Mouse (Mus musculus) c-Kit-positive CD71-positive TER-119-positive erythroid progenitor cells, embryonic 14.5 days (primary cell): ENCODE data around the gene Krtap10-4.
"Not testable (repeated sequence)": the region's sequence is repeated elsewhere in the genome, so short reads cannot be mapped to it uniquely, and the experiment has no call there.

Experiments
- DNase-seq: peaks from one replicate; pipeline ENCODE4 v3.0.0-alpha.2; 2013; ENCODE audit warnings: low spot score

The Krtap10-4 gene

DNA sequence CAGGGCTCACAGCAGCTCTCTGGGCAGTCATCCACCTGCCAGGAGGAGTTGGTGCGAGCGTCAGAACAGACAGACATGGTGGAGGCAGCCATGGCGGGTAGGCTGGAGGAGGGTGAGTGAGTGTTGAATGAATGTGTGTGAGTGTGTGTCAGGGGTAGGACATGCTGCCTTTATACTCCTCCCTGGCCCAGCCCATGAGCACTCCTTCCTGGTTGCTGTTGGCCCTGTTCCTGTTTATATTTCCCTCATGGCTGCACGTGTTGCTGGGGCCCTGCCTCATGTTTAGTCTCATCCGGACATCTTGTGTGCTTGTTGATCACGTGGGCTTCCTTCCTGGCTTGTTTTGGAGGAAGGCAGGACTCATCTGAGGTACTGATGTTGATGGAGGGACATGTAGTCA is at the start of gene Krtap10-4:
Gene Krtap10-4 (minus strand): TSS at position 145 of the 400 bp plus-strand sequence.
- DNase-seq, result no peak

DNA sequence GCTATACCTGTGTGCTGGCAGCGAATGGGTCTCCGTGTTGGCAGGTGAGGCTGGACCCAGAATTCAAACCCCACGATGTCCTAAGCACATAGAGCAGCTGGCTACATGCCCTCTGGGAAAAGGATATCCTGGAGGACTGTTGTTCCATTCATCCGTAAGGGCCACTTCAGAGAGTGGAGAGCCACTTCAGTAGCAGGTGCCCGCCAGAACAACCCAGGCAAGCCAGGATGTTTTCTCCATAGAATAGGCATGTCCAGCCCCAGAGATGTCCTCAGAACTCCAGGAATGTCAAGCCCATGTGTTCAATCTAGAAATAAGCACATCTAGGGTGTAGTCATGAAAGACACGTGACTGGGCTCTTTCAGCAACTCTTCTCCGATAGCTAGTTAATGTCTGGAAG is 42.8 kb upstream of the Krtap10-4 start:
- no peak for DNase-seq

DNA sequence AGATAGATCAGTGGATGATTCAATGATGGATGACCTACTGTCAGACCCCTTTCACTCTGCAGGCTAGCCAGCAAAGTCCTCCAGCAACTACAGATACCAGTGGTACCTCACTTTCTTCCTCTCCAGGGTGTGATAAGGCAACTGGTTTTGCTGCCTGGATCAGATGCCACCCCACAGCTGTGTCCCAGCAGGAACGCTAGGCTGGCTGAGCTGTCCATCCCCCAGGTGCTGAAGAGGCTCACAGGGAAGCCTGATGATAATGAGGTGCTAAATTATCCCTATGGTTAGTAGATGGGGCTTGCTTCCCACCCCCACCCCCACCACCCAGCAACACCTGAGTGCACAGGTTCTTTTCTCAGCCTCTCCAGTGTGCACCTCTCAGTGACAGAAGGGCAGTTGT is 40.7 kb upstream of the Krtap10-4 start:
- no peak for DNase-seq

DNA sequence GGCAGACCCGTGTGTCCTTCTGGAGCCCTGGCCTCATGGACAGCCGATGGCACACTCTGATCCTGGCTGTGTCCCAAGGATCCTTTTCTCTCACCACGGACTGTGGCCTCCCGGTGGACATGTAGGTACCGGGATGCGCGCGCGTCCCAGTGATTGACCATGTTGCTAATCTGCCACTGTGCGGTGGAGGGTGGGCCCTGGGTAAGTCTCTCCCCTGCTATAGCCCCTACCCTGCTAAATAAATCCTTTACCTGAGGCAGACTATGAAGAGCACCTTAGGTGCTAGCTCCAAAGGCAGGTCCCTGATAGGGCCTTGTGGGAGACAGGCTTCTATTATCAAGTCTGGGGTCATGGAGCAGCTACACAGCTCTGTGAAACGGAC is 37.9 kb upstream of the Krtap10-4 start:
- no peak for DNase-seq

DNA sequence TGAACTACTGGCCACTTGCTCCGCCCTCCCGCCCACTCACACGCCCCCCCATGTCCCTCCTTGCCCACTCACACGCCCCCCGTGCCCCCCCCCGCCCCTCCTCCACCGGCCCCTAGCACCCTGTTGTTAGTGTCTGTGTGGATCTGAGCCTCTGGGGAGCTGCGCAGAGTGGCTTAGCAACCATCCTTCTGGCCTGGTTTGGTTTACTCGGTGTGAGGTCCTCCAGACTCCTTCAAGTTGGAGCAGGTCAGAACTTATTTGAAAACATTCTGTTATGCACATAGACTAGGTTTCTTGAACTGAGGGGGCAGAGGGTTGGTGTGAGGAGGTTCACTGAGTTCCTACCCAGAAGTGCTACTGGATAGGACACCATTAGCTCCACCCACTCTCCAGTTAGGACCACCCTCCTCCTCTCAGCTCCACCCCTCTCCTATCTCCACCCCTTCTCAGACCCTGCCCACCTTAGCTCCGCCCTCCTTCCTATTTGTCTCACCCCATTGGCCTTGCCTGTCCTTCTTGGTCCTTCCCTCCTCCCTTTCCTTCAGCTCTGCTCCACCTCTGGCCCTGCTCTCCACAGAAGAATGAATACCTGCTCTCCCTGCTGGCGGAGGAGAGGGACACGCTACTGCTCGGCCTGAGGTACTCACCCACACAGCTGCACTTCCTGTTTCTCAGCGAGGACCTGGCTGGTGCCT is 37.3 kb upstream of the Krtap10-4 start:
- peak; percentile 34 for DNase-seq

DNA sequence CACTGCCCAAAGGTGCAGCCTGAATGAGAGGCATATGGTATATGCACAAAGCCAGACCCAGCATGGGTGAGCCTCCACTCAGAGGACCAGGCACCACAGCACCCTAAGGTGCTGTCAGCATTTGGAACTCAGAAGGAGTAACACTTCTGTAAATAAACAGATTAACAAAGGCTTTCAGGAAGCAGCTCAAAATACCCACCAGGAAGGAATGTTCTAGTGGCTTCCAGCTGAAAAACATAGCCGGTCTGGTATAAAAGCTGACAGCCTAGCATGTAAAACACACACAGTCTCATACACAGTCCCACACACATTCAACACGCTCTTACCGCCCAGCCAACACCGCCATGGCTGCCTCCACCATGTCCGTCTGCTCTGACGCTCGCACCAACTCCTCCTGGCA is 34.8 kb upstream of the Krtap10-4 start, which contains the start of gene Gm3285:
Gene Gm3285 (plus strand): TSS at position 301 of the 400 bp plus-strand sequence.
- DNase-seq, result no peak

DNA sequence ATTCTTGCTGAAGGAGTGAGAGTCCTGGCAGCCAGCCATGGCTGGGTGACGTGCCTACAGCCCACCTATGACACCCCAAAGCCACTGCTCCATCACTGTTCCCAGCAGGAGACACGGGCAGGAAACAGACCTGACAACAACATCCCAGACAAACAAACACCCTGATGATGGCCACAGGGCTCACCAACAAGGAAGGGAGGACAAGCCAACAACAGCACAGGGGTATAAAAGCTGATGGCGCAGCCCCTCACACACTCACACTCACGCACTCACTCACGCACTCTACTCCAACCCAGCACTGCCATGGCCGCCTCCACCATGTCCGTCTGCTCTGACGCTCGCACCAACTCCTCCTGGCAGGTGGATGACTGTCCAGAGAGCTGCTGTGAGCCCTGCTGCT is 25.7 kb upstream of the Krtap10-4 start, which contains the start of gene Gm10318:
Gene Gm10318 (plus strand): TSS at position 301 of the 400 bp plus-strand sequence.
- no peak for DNase-seq

DNA sequence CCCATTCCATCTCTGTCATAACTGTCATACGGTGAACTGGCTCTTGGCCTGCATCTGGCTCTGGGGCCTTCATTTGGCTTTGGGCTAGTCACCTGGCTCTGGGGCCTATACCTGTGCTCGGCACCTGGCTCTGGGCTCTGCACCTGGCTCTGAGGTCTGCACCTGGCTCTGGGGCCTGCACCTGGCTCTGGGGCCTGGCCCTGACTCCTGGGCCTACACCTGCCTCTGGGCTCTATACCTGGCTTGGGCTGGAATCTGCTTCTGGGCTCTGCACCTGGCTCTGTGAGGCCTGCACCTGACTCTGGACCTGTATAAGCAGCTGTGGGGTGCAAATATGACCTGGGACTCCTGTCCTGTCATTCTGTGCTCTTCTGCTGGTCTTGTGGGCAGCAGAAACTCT is 20.6 kb upstream of the Krtap10-4 start:
- DNase-seq, result no peak

DNA sequence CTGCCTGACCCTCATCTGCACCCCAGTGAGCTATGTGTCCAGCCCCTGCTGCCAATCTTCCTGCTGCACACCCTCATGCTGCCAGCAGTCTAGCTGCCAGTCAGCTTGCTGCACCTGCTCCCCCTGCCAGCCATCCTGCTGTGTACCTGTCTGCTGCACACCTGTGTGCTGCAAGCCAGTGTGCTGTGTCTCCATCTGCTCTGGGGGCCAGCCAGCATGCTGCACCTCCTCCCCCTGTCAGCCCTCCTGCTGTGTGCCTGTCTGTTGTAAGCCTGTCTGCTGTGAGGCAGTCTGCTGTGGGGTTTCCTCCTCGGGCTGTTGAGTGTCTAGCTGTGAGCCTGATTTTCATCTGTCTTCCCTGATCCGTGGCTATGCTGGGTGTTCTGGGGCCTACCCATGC is 20.1 kb upstream of the Krtap10-4 start:
- no peak for DNase-seq

DNA sequence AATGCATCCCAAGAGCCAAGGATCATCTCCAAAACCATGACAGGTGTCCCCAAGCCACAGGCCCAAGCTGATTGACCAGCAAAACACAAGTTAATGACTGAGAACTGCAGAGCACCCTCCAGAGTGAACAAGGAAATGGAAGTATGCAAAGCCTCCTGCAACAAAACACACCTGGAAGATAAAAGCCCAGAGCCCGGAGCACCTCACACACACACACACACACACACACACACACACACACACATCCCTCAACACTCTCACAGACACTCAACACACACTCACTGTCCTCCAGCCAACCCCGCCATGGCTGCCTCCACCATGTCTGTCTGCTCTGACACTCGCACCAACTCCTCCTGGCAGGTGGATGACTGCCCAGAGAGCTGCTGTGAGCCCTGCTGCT is 19.6 kb upstream of the Krtap10-4 start, which contains the start of gene Gm36176:
Gene Gm36176 (plus strand): TSS at position 301 of the 400 bp plus-strand sequence.
- DNase-seq, result no peak

DNA sequence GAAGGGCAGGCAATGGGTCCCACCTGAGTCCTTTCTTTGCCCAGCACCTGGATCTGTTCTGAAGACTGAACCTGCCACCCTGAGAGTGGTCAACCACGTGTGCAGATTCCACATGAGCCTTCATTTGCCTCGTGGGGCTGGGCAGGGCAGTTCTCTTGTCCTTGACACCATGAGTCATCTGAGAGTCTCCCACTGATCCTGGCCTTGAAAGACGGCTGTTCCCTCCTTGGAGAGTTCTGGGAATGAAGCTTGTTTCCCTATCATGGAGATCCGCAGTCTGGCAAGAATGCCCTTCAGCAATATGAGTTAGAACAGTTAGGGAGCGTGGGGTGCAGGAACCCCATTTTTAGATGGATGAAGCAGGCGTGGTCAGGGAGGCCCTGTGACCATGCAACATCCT is 12.1 kb upstream of the Krtap10-4 start:
- no peak for DNase-seq

DNA sequence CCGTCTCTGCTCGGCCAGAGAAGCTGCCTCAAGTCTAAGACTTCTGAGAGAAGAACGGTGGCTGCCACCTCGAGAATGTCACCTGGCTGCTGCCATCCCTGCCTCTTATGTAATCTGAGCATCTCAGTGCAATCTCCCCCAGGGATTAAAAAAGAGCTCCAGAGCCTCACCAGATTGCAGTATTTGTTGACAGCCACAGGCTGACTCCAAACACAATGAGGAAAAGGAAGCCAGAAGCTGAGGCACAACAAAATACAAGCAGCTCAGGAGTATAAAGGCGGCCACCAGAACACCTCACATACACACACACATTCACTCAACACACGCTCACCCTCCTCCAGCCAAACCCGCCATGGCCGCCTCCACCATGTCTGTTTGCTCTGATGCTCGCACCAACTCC is 8.8 kb upstream of the Krtap10-4 start, which contains the start of gene Krtap10-10:
Gene Krtap10-10 (plus strand): TSS at position 301 of the 400 bp plus-strand sequence.
- DNase-seq, result no peak

DNA sequence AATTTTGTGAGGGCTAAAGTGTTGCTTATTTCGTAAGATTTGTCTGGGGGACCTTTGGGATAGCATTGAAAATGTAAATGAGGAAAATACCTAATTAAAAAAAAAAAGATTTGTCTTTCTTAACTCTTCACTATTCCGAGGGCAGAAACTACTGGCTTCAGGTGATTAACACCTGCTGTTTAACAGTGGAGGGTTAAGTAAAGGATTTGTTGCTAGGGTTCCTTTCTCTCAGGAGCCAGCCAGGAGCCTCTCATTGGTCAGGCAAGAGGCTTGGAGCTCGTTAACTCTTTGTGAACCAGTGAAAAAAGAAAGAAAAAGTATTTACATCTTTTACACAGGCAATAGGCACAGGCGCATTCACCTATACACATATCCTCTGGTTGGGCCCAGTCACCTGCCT is 7.7 kb downstream of the Krtap10-4 start:
- DNase-seq, result no peak

DNA sequence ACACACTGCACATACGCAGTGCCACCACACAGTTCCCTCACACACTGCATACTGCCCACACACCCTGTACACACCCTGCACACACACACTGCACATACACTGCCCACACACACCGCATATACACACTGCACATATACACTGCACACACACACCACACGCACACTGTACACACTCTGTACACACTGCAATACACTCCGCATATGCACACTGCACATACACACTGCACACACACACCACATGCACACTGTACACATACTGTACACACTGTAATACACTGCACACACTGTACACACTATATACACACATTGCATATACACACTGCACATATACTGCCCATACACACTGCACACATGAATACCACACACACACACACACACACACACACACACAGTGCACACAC is 8.4 kb downstream of the Krtap10-4 start:
- DNase-seq, result no peak

DNA sequence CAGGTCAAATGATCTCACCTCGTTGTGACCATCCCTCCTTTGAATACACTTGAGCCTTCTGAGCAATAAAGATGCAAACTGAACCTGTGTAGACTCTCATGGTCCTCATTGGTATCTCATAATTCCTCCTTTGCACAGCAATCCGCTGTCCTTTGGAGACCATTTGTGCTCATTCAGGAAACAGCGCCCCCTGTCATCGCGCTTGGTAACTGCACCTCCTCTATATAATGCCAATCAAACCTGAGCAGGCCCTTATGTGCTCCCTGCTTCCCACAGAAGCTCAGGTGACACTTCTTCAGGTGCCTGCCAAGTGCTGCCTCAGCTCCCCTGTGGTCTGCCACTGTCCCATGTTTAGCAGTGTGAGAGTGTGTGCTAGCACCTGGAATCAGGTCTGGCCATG is 11.4 kb downstream of the Krtap10-4 start:
- peak; percentile 2 for DNase-seq

DNA sequence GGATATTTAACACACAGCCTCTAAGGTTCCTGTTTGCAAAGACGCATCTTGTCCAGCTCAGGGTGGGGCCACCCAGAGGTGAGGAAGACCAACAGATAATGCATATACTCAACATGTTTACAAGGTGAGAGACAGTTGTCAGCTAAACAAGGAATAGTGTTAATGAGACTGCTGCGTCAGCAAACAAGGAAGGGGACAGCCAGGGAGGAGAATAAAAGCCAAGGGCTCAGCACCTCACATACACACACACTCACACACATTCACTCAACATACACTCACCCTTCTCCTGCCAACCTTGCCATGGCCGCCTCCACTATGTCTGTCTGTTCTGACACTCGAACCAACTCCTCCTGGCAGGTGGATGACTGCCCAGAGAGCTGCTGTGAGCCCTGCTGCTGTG is 12.5 kb downstream of the Krtap10-4 start, which contains the start of gene Gm2696:
Gene Gm2696 (plus strand): TSS at position 301 of the 400 bp plus-strand sequence.
- no peak for DNase-seq

DNA sequence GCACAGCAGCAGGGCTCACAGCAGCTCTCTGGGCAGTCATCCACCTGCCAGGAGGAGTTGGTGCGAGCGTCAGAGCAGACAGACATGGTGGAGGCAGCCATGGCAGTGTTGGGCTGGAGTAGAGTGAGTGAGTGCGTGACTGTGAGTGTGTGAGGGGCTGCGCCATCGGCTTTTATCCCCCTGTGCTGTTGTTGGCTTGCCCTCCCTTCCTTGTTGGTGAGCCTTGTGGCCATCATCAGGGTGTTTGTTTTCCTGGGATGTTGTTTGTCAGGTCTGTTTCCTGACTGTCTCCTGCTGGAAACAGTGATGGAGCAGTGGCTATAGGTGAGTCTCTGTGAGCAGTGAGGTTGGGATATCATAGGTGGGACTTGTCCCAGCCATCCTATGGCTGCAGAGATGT is 15.2 kb downstream of the Krtap10-4 start, which contains the start of gene Gm9507:
Gene Gm9507 (minus strand): TSS at position 101 of the 400 bp plus-strand sequence.
- no peak for DNase-seq

DNA sequence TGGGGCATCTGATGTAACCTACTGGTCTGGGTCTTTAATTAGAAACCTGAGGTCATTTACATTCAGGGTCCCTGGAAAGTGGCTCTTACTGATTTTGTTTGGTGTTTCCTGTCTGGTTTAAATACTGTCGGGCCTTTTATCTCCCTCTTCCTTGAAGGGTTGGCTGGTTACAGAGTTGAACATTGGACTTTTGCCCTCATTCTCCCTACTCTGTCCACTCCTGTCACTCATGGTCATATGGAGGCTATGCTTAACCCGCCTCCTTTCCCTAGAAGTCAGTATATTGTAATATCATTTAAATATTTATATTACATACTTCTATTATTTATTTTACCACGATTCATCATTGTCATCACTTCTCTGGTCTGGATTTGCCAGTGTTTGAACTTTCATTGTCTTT is 22.8 kb downstream of the Krtap10-4 start:
- DNase-seq, result no peak

DNA sequence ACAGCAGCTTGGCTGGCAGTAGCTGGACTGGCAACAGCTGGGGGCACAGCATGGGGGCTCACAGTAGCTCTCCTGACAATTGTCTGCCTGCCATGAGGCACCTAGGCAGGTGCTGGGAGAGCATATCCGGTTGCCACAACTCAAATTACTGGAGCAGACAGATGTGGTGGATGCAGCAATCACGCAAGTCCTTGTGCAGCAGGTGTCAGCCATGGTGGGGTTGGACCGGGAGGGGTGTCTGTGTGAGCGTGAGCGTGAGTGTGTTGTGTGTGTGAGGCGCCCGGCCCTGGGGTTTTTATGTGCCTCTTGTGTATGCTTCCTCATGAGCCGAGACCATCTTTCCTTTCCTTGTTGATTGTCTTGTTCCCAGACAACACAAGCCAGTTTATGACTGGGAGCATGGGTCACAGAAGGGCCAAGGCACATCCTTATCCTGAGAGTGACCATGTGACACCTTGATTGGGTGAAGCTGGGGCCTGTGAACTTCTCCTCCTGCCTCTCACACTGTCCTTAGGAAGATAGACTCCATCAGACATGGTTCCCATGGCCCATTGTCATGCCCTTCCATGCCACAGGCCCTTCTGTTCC is 27.9 kb downstream of the Krtap10-4 start, which contains the start of gene Gm19668:
Gene Gm19668 (minus strand): TSS at position 213 of the 588 bp plus-strand sequence.
- no peak for DNase-seq

DNA sequence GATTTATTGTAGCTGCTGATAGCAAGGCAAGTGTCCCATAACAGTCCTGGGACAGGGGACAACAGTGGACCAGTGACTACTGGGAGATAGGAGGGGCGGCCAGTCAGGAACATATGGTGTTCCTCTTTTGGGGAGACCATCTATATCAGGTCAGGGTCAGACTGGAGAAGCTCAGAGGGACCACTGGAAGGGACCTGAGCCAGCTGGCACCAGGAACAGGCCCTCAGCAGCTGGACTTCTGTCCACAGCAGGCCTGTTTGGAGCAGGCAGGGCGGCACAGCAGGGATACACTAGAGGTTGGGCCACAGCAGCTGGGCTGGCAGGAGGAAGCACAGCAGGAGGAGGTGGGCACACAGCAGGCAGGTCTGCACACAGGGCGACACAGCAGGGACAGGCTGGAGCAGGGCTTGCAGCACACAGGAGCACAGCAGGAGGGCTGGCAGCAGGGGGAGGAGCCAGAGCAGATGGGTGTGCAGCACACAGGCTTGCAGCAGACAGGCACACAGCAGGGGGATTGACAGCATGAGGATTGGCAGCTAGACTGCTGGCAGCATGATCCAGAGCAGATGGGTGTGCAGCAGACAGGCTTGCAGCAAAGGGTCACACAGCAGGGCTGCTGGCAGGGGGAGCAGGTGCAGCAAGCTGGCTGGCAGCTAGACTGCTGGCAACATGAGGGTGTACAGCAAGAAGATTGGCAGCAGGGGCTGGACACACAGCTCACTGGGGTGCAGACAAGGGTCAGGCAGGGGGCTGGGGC is 28.6 kb downstream of the Krtap10-4 start:
- DNase-seq, result not testable (repeated sequence)

DNA sequence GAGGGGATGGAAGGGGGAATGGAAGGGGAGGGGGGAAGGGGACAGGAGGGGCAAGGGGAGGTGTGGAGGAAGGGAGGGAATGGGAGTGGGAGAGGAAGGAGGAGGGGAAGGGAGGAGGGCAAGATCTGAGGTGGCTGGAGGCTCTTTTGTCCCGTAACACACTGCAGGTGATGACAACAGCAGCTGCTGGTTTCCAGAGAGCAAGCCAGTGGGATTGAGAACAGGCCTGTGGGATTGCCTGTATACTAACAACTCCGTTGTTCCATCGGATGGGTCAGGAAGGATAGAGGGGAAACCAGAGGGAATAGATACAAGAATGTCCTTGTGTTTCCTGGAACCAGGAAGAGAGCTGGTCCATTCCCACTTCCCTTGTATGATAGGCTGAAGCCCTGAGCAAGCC is 29.2 kb downstream of the Krtap10-4 start:
- no peak for DNase-seq

DNA sequence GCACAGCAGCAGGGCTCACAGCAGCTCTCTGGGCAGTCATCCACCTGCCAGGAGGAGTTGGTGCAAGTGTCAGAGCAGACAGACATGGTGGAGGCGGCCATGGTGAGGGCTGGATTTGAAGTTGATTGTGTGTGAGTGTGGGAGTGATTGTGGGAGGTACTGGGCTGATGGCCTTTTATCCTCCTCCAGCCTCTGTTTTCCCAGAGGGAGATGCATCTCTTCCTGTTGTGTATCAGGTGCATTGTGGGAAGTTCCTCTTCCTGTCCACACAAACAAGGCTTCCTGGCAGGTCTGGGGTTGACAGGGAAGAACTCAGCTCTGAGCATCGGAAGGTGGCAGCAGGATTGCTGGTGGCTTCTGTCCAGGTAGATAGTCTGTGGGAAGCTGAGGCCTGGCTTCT is 31.9 kb downstream of the Krtap10-4 start, which contains the start of gene Gm9639:
Gene Gm9639 (minus strand): TSS at position 101 of the 400 bp plus-strand sequence.
- no peak for DNase-seq
